Mouse (Mus musculus) heart, adult 9 months (tissue): Measurements from ENCODE around the gene Pex3.

Source experiments
- DNase-seq, 2 experiments: peaks; one replicate each; pipeline ENCODE4 v3.0.0; 2022; ENCODE audit warnings: low spot score in 2 of 2

The Pex3 gene

DNA sequence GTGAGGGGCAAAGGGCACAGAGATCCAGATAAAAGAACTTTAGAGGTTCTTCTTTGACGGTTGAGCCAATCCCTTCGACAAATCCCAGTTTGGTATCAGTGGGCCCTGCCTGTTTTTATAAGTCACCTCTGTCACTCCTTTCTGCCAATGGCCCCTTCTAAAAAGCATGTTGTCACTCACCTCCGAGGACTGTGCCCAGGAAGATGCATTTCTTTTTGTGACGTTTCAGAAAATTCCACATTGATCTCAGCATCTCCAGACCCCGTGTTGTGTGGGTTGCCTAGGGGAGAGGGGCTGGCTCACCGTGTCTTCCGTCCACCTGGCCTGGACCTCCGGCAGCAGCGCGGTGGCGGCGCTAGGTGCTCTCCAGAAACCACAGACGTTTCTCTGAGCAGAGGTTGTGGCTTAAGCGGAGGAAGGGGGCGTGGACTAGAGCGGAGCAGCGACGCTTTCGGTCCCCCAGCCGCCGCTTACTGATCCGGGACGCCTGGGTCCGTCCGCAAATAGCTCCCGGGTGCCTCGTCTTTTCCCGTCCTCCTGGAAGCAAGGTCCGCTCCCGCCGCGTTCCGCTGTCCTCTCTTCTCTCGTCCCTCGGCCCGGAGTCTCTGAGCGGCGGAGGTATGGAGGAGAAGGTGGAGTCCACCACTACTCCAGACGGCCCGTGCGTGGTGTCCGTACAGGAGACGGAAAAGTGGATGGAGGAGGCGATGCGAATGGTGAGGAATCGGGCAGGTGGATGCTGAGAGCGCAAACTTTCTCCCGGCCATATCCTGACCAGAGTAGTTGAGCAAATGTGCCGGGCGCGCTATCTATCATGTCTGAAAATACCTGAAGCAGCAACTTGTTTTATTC lies at the start of gene Pex3, which contains the start of gene Adat2:
Gene Pex3, minus strand, starts transcription at position 497 of the 852 bp plus-strand sequence.
Gene Adat2, plus strand, starts transcription at position 249 of the 852 bp plus-strand sequence.
- peak; percentile 81 to 86 for DNase-seq

- DNase-seq: no peak
Measured at GRCm38 (mm10) chr10:13600926-13601325, 48.0 kb upstream of the Pex3 start.

DNA sequence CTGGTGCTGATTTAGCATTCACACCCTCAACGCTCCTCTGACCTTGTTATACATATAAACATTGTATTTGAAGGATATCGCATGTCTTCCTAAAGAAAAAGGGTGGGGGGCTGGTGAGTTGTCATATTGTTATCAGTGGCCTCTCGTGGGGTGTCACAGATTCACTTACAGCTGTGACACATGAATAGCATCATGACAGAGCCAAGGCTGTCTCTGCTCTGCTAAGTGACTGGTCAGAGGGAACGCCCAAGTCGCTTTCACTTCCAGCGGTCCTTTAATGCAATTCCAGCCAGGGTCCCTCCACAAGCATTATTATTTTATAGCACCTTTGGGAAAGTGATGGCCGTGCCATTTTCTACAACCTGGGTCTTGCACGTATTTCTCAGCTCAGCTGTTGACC lies 44.5 kb upstream of the Pex3 start:
- DNase-seq: no peak

- no peak for DNase-seq
Measured at GRCm38 (mm10) chr10:13596866-13597265, 43.9 kb upstream of the Pex3 start.

DNA sequence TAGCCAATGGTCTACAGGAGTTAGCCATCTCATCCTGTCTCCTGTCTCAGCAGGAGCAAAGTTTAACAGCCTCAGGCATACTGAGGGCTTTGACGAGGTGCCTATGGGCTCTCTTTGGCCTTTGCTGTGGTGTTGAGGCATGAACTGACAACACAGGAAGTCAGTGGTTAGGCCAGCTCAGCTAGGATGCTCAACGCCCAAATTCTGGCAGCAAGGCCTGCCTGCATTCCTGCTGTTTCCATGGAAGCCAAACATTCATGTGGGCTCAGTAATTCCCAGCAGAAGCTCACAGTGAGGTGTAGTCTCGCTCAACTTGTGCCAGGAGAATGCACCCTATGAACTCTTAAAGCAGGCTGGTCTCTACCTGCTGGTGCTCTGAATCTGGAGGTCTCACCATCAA lies 43.1 kb upstream of the Pex3 start:
- DNase-seq: peak in 1 of 2 experiments; percentile 26

DNA sequence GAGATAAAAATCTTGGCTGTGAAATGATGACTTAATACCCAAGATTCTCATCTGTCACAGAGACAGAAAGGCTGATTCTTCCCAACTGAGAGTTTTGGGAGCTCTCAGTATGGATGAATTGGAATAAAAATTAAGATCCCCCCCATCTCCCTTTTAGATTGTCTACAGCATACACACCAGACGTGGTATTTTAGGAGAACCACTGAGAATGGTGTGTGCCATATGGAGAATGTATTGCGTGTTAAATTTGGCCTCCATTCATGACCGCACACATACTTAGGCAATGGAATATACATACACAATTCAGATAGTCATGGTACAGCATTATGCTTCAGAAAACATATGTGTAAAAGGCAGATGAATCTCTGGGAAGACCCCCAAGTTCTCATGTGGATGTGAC lies 40.6 kb upstream of the Pex3 start:
- no peak for DNase-seq

GRCm38 (mm10) chr10:13592196-13592595 lies 39.3 kb upstream of the Pex3 start:
- no peak for DNase-seq

DNA sequence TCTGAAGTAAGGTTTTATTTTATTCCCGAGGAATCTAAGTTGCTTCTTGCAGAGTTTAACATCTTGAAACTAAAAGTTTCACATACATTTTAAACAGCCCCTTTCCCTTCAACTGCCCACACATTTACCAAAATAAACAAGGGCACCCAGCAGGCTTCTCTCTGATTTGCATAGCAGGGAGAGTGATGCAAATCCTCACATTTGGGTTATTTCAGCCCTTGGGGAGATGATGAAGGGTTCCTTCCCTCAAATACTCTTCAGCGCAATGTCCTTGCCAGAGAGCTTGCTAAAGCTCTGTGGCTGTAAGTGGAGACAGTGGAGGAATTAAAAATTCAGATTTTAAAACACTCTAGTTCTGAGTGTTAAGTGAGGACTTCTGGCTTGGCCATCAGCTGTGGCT lies 35.0 kb upstream of the Pex3 start:
- DNase-seq: no peak

DNA sequence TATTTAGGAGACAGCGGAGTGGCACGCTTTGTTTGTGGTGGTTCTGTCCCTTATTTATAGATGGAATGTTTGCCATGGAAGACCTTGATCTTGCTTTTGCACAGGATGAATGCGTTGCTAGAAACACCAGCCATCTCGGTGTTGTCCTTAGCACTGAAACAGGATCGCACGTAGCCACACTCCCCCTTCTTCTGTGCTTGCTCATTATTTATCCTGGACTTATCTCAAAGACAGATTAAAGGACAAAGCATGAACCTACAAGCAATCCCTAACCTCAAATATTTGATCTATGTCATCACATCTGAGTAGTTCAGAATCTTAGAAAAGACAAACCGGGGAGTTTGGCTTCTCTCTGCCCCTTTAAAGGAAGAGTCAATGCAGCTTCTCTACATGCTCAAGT lies 24.2 kb upstream of the Pex3 start:
- no peak for DNase-seq

- DNase-seq: no peak
Measured at GRCm38 (mm10) chr10:13572410-13572809, 19.5 kb upstream of the Pex3 start.

- DNase-seq: no peak
Measured at GRCm38 (mm10) chr10:13572003-13572402, 19.1 kb upstream of the Pex3 start.

- DNase-seq: no peak
Measured at GRCm38 (mm10) chr10:13570697-13571538, 18.0 kb upstream of the Pex3 start.

DNA sequence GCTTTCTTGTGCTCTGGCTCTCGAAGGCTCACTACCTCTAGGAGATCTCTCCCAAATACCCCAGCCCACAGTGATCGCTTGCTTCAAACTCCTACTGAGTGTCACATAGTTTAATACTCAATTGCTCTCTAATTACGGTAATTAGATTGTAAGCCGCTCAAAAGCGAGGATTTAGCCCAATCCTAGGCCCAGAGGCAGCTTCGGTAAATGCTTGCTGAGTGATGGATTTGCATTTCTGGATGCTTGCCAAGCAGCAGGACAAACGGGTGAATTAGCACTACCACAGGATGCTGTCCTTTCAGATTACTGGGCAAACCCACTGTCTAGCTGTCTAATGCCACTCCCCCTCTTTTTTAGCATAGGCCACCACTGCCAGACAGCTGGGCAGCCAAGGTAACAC lies 16.9 kb upstream of the Pex3 start:
- no peak for DNase-seq

- DNase-seq: no peak
Measured at GRCm38 (mm10) chr10:13566393-13566792, 13.5 kb upstream of the Pex3 start.

DNA sequence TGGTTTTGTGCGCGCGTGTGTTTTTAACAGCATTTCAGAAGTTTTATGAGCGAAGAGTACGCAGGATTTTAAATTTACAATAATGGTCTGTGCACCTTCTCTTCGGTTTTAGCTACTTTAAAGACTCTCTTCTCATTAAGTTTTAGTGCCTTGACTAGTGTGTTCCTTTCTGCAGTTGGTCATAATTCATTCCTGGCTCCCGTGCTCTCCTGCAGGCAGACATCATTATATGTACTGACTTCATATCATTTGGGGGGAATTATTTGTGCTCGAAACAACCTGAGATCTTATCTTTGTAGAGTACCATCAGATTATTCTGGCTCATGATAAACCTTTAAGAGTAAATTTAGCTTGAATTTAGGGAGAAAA lies 12.1 kb upstream of the Pex3 start:
- DNase-seq: no peak

- DNase-seq: peak; percentile 4 to 56
Measured at GRCm38 (mm10) chr10:13564364-13565079, 11.6 kb upstream of the Pex3 start.

DNA sequence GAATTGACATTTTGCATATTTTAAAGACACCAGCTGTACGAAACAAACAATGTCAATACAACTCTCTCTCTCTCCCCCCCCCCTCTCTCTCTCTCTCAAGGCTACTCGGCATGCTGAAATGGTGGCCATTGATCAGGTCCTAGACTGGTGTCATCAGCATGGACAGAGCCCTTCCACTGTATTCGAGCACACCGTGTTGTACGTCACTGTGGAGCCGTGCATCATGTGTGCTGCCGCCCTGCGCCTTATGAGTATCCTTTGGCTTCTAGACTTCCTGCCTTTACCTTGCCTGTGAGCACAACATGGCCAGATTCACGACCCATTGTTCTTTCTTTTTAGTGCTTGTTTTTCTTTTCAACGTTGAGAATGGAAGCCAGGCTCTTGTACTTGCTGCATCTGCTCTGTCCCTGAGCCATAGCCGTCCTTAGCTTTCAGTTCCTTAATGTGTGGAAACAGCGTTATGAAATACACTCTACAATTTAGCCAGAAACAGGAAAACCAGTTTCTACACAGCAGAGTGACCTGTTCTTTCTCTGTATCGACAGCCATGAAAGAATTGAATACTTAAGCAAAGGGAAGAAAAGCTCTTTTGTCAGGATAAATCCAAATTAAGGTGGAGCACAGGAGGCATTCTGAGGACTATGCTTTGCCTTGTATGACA lies 7.2 kb upstream of the Pex3 start:
- DNase-seq: no peak

- DNase-seq: no peak
Measured at GRCm38 (mm10) chr10:13554316-13554715, 1.4 kb upstream of the Pex3 start.

DNA sequence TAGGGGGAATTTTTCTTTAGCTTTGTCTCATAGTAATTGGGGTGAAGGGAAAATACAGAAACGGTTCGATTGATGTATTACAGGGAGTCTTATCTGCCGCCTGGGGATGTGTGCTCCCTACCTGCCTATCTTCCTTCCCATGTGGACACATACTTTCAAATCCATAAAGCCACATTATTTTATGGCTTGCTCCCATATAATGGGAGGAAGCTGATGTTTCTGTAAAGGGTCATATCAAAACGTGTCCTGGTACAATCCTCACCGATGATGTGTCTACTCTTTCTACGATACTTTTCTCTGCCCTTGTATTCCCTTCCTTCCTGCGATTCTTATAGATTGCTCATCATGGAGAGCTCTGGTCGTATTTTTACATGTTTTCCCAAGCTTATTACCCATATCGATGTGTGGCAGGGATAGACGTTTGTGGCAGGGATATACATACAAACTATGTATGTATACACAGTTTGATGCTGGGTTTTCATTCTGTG lies 600 bp upstream of the Pex3 start:
- DNase-seq: no peak

- no peak for DNase-seq
Measured at GRCm38 (mm10) chr10:13541721-13542120, 11.2 kb downstream of the Pex3 start.

- DNase-seq: no peak
Measured at GRCm38 (mm10) chr10:13539769-13540333, 13.1 kb downstream of the Pex3 start.
